Mouse (Mus musculus) adrenal gland, postnatal 10 days (tissue): Measurements from ENCODE around the gene Stat5b. TPM values are rescaled to one million over a fixed set of nuclear protein-coding genes. Genes with fewer than 3 reads are reported as not detected.

Source experiments
- DNase-seq: peaks from one replicate; pipeline ENCODE4 v3.0.0; 2021; ENCODE audit warnings: mixed read lengths
- total RNA-seq, 2 experiments: library from RNA; stranded (reverse); gene quantifications; 2 replicates each; pipeline ENCODE4 v1.2.3; 2021

Stat5b gene
- total RNA-seq, 2 experiments from 2014 or later, result 60.7 to 72.7 TPM

DNA sequence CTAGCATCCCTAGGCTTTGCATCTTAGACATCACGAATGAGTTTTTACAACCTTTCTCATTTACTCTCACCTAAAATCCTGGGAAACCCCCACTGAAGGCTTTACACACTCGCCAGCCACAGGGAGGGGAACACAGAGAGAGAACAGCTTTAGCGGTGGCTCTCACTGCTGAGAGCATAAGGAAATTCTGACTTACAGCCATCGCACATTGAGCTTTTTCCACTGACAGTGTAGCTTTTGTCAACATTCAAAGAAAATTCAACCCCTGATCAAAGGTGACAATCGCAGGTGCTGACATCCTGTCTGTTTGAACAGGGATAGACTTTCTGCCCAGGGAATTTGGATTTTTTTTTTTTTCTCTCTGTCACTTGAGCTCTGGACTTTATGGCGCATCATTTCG, 8.5 kb downstream of the Stat5b start:
- DNase-seq, result no peak

DNA sequence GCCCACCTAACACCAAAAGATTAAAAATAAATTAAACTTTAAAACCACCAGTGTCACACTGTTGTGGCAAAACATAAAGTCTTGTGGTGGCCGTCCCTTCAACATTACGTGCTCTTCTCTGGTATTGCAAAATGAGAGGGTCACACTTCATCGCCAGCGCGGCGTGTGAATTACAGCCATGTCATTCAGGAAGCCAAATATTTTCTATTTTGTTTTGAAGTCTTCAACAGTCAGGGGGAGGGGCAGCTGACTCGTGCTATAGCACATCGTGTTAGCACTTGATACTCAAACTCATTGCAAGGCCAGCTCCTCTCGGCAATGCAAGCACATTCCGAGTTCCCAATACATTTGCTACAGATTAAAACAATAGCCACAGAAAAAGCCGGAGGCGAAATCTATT, 9.7 kb downstream of the Stat5b start:
- DNase-seq, result no peak

DNA sequence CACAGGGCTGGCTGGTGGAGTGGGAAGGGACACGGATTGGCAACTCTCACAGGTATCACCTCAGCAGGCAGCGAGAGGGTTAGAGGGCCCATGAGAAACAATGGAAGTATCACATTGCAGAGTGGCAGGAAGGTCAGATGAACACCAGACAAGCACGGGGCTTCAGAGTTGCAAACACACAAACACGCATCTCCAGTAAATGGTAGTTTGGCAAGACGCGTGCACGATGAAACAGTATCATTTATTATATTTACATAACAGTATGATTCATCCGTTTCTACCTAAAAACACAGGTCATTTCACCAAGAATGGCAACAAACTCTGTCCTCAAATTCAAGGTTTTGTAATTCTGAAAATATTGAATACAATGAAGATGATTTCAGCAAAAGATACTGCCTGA, 11.0 kb downstream of the Stat5b start:
- no peak for DNase-seq

DNA sequence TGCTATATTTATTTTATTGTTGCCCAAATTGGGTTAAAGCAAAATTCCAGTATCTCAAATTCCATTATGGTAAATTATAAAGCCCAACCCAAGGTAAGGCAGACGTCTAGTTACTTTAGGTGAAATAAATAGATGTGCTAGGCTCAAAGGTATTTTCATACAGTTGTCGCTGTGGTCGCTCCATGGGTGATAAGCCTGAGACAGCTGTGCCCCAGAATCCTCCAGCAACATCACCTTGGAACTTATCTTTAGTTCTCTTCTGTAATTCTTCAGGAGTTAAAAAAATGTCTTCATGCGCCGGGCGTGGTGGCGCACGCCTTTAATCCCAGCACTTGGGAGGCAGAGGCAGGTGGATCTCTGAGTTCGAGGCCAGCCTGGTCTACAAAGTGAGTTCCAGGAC, 11.6 kb downstream of the Stat5b start:
- no peak for DNase-seq

GRCm38 (mm10) chr11:100836923-100837702, 13.4 kb downstream of the Stat5b start:
- no peak for DNase-seq

DNA sequence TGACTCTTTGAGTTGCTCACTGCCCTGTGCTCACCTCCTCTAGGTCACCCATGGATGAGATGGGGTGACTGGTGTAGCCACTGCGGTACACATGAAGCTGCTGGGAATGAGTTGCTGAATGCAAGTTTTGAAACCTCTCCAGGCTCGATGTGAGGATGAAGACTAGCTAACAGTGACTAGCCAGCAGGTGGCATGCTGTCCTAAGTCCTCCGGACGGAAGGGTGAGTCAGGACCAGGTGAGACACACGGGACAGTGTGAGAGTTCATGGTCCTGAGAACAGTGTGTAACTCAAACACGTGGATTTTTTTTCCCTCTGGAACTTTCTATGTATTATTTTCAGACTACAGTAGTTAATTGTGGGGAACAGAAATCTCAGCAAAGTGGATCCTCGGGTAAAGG, 17.1 kb downstream of the Stat5b start:
- no peak for DNase-seq

DNA sequence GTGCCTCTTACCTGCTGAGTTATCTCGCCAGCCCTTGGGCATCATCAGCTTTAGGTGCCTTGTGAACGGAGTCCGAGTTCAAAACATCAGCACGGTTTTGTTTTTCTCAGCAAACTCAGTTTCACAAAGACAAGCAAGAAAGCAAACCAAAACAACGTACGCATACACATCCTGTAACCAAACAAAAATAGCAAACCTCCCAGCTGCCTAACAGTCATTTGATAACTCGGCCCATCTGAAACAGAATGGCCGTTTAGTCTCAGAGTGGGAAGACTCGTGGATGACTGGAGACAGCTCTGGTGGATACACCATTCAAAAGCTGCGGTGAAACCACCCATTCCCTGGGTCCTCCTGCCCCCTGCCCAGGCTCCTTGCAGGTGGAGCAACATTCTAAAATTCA, 19.1 kb downstream of the Stat5b start:
- no peak for DNase-seq

GRCm38 (mm10) chr11:100829691-100830090, 20.8 kb downstream of the Stat5b start:
- peak; percentile 59 for DNase-seq

DNA sequence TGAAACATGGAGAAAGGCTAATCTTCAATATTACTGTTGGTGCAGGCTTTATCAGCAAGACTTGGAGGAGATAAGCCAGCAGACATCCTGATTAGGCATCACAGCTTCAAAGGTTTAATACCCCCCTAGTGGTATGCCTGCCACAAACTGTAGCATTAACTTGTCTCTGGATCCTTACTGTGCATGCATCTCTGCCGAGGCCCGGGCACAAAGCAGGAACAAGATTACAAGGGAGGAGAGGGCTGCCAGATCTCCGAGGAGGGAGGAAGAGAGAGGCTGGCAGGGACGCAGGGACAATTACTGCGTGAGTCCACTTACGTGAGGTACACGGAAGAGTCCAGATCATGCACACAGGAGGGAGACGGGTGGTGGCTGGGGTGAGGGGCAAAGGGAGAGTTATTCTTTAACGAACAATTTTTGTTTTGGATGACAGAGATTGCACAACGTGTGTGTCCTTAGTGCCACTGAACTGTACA, 21.8 kb downstream of the Stat5b start:
- peak; percentile 43 for DNase-seq

- no peak for DNase-seq
These were observed 24.2 kb downstream of the Stat5b start for GRCm38 (mm10) chr11:100826161-100826866.

DNA sequence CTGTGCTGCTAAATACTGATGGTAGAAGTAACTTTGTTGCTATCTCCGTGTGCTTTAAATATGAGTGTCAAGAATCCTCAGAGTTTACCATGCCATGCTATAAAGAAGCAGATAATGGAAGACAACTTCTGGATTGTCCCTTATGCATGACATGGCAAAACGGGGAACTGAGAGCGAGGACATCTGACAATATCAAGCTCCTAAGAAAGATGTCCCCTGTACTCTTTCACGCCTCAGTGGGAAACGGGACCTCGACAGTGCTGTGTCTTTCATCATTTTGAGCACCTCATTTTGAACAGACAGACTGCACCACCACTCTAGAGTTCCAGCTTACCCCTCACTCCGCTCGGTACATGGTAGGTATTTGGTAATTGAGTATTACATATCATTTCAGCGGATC, 25.1 kb downstream of the Stat5b start:
- DNase-seq, result no peak

GRCm38 (mm10) chr11:100824496-100824895, 26.0 kb downstream of the Stat5b start:
- DNase-seq, result no peak

DNA sequence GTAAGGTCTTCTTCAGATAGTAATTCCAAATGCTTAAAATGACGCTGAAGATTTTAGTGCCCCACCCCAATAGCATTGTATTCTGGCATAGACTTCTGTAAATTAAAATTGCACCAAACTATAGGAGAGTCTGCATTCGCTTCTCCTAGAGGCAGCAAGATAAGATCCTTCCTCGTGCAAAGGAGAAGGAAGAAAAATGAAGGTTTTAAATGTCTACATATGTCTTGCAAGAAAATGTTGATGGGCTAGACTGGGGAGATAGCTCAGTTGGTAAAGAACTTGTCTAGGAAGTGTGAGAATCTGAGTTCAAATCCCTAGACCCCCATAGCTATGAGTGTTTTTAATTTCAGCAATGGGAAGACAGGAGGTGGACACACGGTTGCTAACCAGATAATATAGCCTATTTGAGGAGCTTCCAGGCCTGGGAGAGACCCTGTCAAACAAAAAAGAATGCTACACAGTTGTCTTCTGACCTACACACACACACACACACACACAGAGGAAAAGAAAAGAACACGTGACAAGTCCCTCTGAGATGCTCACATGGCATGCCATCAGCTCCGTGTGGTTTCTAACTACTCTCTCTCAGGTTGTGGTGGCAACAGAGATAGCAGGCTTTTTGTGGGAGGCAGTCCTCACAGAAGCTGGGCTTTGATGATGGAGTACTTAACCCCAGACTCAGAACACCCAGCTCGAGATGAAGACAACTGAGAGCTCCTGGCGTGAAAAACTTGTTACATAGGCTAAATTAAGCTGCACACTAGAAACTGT, 26.8 kb downstream of the Stat5b start:
- no peak for DNase-seq

DNA sequence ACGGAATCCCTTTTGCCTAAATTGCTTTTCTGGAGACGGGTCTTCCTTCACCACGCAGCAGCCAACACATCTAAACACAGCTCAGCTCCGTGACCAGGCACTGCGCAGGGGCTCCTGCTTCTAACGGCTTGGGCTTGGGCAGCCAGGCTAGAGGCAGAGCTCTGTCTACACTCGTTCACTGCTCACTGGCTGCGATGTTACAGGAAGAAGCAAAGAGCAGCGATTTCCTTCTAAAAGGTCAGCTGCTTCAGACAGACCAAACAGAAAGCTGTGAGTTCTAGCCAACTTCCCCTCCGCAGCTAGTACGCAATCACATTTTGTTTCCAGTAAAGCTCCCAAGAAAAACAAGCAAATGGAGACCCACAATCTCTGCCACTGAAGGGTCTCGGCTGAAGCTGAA, 28.2 kb downstream of the Stat5b start:
- peak; percentile 62 for DNase-seq

- no peak for DNase-seq
These were observed 28.8 kb downstream of the Stat5b start for GRCm38 (mm10) chr11:100821605-100822220.

GRCm38 (mm10) chr11:100820047-100820446, 30.5 kb downstream of the Stat5b start:
- no peak for DNase-seq

DNA sequence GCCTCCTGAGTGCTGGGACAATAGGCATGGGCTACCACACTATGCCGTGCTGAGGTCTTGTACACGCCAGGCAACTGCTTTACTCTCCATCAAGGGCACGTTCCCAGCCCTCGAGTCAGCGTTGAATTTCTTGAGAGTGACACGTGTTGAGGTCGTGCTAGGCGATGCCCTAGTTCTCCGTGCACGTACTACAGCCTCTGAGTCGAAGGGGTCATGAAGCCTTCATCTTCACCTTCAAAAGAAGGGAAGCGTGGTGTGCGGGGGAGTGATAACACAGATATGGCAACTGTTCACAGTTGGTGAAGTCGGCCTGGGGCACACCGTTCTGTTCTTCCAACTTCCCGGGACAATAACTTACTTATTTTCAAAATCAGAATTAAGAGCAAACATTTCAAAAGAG, 30.9 kb downstream of the Stat5b start:
- no peak for DNase-seq

GRCm38 (mm10) chr11:100819048-100819447, 31.5 kb downstream of the Stat5b start:
- DNase-seq, result no peak

- no peak for DNase-seq
These were observed 32.0 kb downstream of the Stat5b start for GRCm38 (mm10) chr11:100818359-100819012.

DNA sequence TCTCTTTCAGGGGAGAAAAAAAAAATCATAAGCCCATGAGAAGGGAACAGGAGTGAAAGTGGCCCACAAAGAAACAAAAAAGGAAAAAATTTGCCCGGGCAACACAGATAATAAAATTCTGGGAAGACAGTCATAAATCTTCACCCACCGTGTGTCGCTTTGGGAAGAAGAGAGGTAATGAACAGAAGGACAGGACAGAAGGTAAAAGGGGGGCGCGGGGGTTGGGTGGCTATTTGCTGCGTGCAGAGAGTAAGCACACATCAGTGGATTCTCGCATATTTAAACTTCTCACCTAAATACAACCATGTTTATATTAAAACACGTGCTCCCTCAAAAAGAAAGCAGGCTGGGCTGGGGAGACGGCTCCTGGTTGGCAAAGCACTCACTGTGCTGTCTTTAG, 33.2 kb downstream of the Stat5b start:
- no peak for DNase-seq

DNA sequence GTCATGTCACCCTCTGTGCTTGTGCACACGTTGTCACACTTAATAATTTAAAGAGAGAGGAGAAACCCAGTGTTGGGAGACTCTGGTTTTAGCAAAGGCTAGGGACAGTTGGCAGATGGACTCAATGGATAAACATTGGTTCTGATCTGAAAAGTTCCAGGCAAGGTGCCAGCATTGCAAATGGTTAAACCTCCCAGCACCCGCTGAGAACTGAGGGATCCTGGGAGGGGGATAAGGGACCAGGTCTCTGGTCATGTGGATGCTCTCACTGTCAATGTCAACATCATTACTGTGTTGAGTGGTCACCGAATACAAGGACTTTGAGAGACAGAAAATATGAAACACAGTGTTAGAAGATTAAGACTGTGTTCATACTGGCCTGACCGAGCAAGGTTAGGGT, 33.7 kb downstream of the Stat5b start:
- peak; percentile 42 for DNase-seq

GRCm38 (mm10) chr11:100816342-100816741, 34.2 kb downstream of the Stat5b start:
- no peak for DNase-seq
